ENCODE assay signal across 8 mouse cellular contexts in the genomic region with DNA sequence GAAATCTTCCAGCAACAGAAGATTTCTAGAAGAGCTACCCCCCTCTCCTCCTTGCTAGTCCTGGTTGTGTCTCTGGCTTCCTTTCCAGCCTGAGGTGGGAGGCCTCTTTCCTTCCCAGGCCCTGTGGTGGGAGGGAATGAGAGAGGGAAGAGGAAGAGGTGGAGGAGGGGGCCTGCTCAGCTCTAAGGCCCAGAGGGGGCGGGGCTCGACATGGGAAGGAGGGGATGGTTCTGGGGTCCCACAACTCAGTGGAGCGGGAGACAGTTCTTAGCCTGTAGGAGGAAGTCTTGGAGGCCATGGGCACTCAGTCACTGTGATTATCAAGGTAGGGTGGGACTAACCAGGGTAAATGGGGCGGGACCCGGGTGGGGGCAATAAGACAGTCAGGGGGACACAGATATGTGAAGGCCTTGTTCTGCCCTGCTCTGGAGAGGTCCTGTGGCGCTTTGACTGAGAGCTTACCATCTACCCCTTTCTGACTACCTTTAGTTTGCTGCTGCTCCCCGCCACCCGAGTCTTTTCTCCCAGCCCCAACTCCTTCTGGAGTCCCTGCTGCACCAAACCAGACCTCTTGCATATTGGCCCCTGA. TPM values are rescaled to one million over a fixed set of nuclear protein-coding genes. Genes with fewer than 3 reads are reported as not detected.
A peak's percentile ranks its signal among the peaks of the same experiment; 100 is the strongest.
DNase-seq lines count a peak whose midpoint lies in the region; ATAC-seq and TF ChIP-seq lines count a peak whose summit lies in the region.

No protein-coding gene starts in this region.

- H3K27me3 ChIP-seq in MEL (ENCODE audit: control insufficient read depth in 1 of 2, insufficient read depth in 2 of 2, low read length in 2 of 2) = no peaks in the 10 kb centered on the region
- H3K27me3 ChIP-seq in forebrain, embryonic 15.5 days = no peaks in the 10 kb centered on the region
- H3K27me3 ChIP-seq in limb, embryonic 15.5 days = no peaks in the 10 kb centered on the region
- no peaks in the 10 kb centered on the region for H3K27me3 ChIP-seq in stomach, embryonic 16.5 days (ENCODE audit: control insufficient read depth, insufficient read depth, low read length)

- no peak overlapping the region for H3K4me3 ChIP-seq in MEL (ENCODE audit: control insufficient read depth in 1 of 2, insufficient read depth in 1 of 2, low read depth in 2 of 2, low read length in 2 of 2)
- H3K4me3 ChIP-seq in forebrain, embryonic 15.5 days = no peak overlapping the region
- peak overlapping the region; percentile 62 for H3K4me3 ChIP-seq in limb, embryonic 15.5 days
- H3K4me3 ChIP-seq in stomach, embryonic 16.5 days (replicated peaks; ENCODE audit: low read length) = peak overlapping the region; percentile 58

- 51% methylated on average over 8 of the region's 8 CpGs for whole genome bisulfite sequencing in forebrain, embryonic 15.5 days
- 20% methylated on average over 8 of the region's 8 CpGs for WGBS in limb, embryonic 15.5 days
- WGBS in stomach, embryonic 16.5 days = 37% methylated on average over 8 of the region's 8 CpGs

- no peak overlapping the region for H3K9ac ChIP-seq in MEL (ENCODE audit: control insufficient read depth, low read depth, low read length, poor library complexity, severe bottlenecking)
- no peak overlapping the region for H3K9ac ChIP-seq in forebrain, embryonic 15.5 days (replicated peaks)
- 0 out of 2 replicates have a peak overlapping the region, but pooled peaks have one; percentile 7 for H3K9ac ChIP-seq in limb, embryonic 15.5 days
- H3K9ac ChIP-seq in stomach, embryonic 16.5 days (ENCODE audit: low read length) = peak overlapping the region; percentile 77

- H3K36me3 ChIP-seq in MEL (ENCODE audit: control insufficient read depth in 1 of 2, insufficient read depth in 2 of 2, low read length in 2 of 2) = peaks cover 0 to 13% of the 10 kb centered on the region in 2 experiments; a peak in 2 of 4 replicates
- H3K36me3 ChIP-seq in forebrain, embryonic 15.5 days = no peaks in the 10 kb centered on the region
- H3K36me3 ChIP-seq in limb, embryonic 15.5 days = peaks cover 30% of the 10 kb centered on the region
- H3K36me3 ChIP-seq in stomach, embryonic 16.5 days (ENCODE audit: control insufficient read depth, insufficient read depth, low read length) = no peaks in the 10 kb centered on the region

- peak; percentile 36; the same call in 1 of the 2 replicates for ATAC-seq in forebrain, embryonic 15.5 days (replicated peaks)
- ATAC-seq in limb, embryonic 15.5 days (ENCODE audit: insufficient number of reproducible peaks, low FRiP score, low TSS enrichment, low read depth) = peak; percentile 74
- peak; percentile 45 for ATAC-seq in stomach, embryonic 16.5 days (ENCODE audit: insufficient read depth, low FRiP score)

- no peaks in the 10 kb centered on the region; the same call in 1 of the 2 replicates for H3K79me2 ChIP-seq in MEL (ENCODE audit: control insufficient read depth, insufficient read depth, low read length, poor library complexity)

- no peak for TF ChIP-seq CTCF in MEL (IDR thresholded peaks at IDR 0.05 in 2 of 3, conservative IDR thresholded peaks at IDR 0.05 in 1 of 3; ENCODE audit: control insufficient read depth in 1 of 3, insufficient read depth in 1 of 3, low read depth in 2 of 3, low read length in 3 of 3, poor library complexity in 1 of 3, severe bottlenecking in 1 of 3)

- TF ChIP-seq RAD21 in MEL (IDR thresholded peaks at IDR 0.05; ENCODE audit: low read depth, low read length) = no peak

- H3K27ac ChIP-seq in MEL (ENCODE audit: control insufficient read depth, low read depth, low read length) = no peak overlapping the region
- 0 out of 2 replicates have a peak overlapping the region, but pooled peaks have one; percentile 15 for H3K27ac ChIP-seq in forebrain, embryonic 15.5 days (replicated peaks)
- peak overlapping the region; percentile 94 for H3K27ac ChIP-seq in limb, embryonic 15.5 days
- H3K27ac ChIP-seq in stomach, embryonic 16.5 days (ENCODE audit: low read length) = peak overlapping the region; percentile 94

- H3K4me2 ChIP-seq in forebrain, embryonic 15.5 days (replicated peaks) = no peak overlapping the region
- peak overlapping the region; percentile 80 for H3K4me2 ChIP-seq in limb, embryonic 15.5 days
- peak overlapping the region; percentile 77 for H3K4me2 ChIP-seq in stomach, embryonic 16.5 days (ENCODE audit: low read depth, low read length)

- no peaks in the 10 kb centered on the region for H3K9me3 ChIP-seq in MEL (replicated peaks; ENCODE audit: insufficient read depth, low read length)
- no peaks in the 10 kb centered on the region for H3K9me3 ChIP-seq in forebrain, embryonic 15.5 days
- H3K9me3 ChIP-seq in limb, embryonic 15.5 days = no peaks in the 10 kb centered on the region
- no peaks in the 10 kb centered on the region for H3K9me3 ChIP-seq in stomach, embryonic 16.5 days (replicated peaks; ENCODE audit: control insufficient read depth, low read length)

- no peak for TF ChIP-seq POLR2A in MEL (IDR thresholded peaks at IDR 0.05; ENCODE audit: control insufficient read depth in 1 of 2, insufficient read depth in 1 of 2, low read depth in 1 of 2, low read length in 2 of 2, poor library complexity in 1 of 2)

- intact Hi-C loops in gastrocnemius, postnatal 14 days (cut with DNase I; ENCODE audit: low total_unique reads) = no loop called here

- H3K4me1 ChIP-seq in MEL (ENCODE audit: control insufficient read depth in 1 of 2, insufficient read depth in 2 of 2, low read length in 2 of 2) = peaks cover 6 to 15% of the 10 kb centered on the region in 2 experiments
- peaks cover 32% of the 10 kb centered on the region for H3K4me1 ChIP-seq in forebrain, embryonic 15.5 days
- peaks cover 39% of the 10 kb centered on the region for H3K4me1 ChIP-seq in limb, embryonic 15.5 days
- peaks cover 29% of the 10 kb centered on the region for H3K4me1 ChIP-seq in stomach, embryonic 16.5 days (ENCODE audit: control insufficient read depth, insufficient read depth, low read length)

- TF ChIP-seq EP300 in MEL (IDR thresholded peaks at IDR 0.05; ENCODE audit: low read depth in 1 of 2, low read length in 2 of 2) = no peak

- peak; percentile 68 for DNase-seq in gastrocnemius, postnatal 14 days
- DNase-seq in gastrocnemius, adult 8-10 months (ENCODE audit: low spot score in 2 of 2) = no peak
- no peak for DNase-seq in MEL (ENCODE audit: low read depth, low spot score)
- no peak for DNase-seq in thymus, postnatal 25 days
- DNase-seq in adrenal gland, postnatal 14 days = no peak

RNA-seq across cellular contexts. Expression of gene Sigmar1, which starts 6.2 kb away (rescaled TPM):
- 10 to 100 TPM; 12.0 to 15.6 TPM for total RNA-seq in gastrocnemius, postnatal 14 days (2021)
- 1 to 10 TPM; 5.9 to 8.9 (median 6.7) TPM for total RNA-seq in gastrocnemius, adult 8-10 months (2022)
- 59.4 and 80.1 TPM in 2 replicates for total RNA-seq in MEL (2012; rRNA removed)
- 100 to 1,000 TPM; 112 to 190 TPM for polyA plus RNA-seq in MEL (2012; ENCODE audit: insufficient read depth in 1 of 2, insufficient read length in 2 of 2, low read depth in 1 of 2, low replicate concordance in 2 of 2, missing spikeins in 1 of 2)
- polyA plus RNA-seq in forebrain, embryonic 15.5 days (2015; fragmentation: Nextera tagmentation; extraction: Ambion mirVana) = 46.3 and 46.5 TPM in 2 replicates
- polyA plus RNA-seq in limb, embryonic 15.5 days (2015; fragmentation: Nextera tagmentation; extraction: Ambion mirVana) = 76.1 and 88.5 TPM in 2 replicates
- polyA plus RNA-seq in stomach, embryonic 16.5 days (2015; fragmentation: Nextera tagmentation; extraction: Ambion mirVana) = 76.9 and 88.4 TPM in 2 replicates
- 67.1 and 76.7 TPM in 2 replicates for total RNA-seq in adrenal gland, postnatal 14 days (2021)

RNA-seq across cellular contexts. Expression of gene Galt, which starts 7.2 kb away (rescaled TPM):
- total RNA-seq in gastrocnemius, postnatal 14 days (2021) = 10 to 100 TPM; 26.5 to 27.0 TPM
- total RNA-seq in gastrocnemius, adult 8-10 months (2022) = 10 to 100 TPM; 26.3 to 29.3 (median 27.4) TPM
- total RNA-seq in MEL (2012; rRNA removed) = 22.7 and 26.5 TPM in 2 replicates
- 10 to 100 TPM in 1 of 2 experiments, not detected in 1; 31.9 TPM for polyA plus RNA-seq in MEL (2012; ENCODE audit: insufficient read depth in 1 of 2, insufficient read length in 2 of 2, low read depth in 1 of 2, low replicate concordance in 2 of 2, missing spikeins in 1 of 2)
- polyA plus RNA-seq in forebrain, embryonic 15.5 days (2015; fragmentation: Nextera tagmentation; extraction: Ambion mirVana) = 22.7 and 23.5 TPM in 2 replicates
- 38.7 and 44.8 TPM in 2 replicates for polyA plus RNA-seq in limb, embryonic 15.5 days (2015; fragmentation: Nextera tagmentation; extraction: Ambion mirVana)
- polyA plus RNA-seq in stomach, embryonic 16.5 days (2015; fragmentation: Nextera tagmentation; extraction: Ambion mirVana) = 43.8 and 44.7 TPM in 2 replicates
- 36.1 and 42.3 TPM in 2 replicates for total RNA-seq in adrenal gland, postnatal 14 days (2021)

RNA-seq across cellular contexts. Expression of gene Ccl27a, which starts 11.9 kb away (rescaled TPM):
- total RNA-seq in gastrocnemius, postnatal 14 days (2021) = 10 to 100 TPM; 27.3 to 31.4 TPM
- total RNA-seq in gastrocnemius, adult 8-10 months (2022) = 10 to 100 TPM; 15.0 to 21.0 (median 18.9) TPM
- 4.9 and 6.4 TPM in 2 replicates for total RNA-seq in MEL (2012; rRNA removed)
- polyA plus RNA-seq in MEL (2012; ENCODE audit: insufficient read depth in 1 of 2, insufficient read length in 2 of 2, low read depth in 1 of 2, low replicate concordance in 2 of 2, missing spikeins in 1 of 2) = 10 to 100 TPM in 1 of 2 experiments, not detected in 1; 12.1 TPM
- polyA plus RNA-seq in forebrain, embryonic 15.5 days (2015; fragmentation: Nextera tagmentation; extraction: Ambion mirVana) = 213 and 219 TPM in 2 replicates
- 35.4 and 42.1 TPM in 2 replicates for polyA plus RNA-seq in limb, embryonic 15.5 days (2015; fragmentation: Nextera tagmentation; extraction: Ambion mirVana)
- 29.9 and 33.6 TPM in 2 replicates for polyA plus RNA-seq in stomach, embryonic 16.5 days (2015; fragmentation: Nextera tagmentation; extraction: Ambion mirVana)
- 29.7 and 34.9 TPM in 2 replicates for total RNA-seq in adrenal gland, postnatal 14 days (2021)

RNA-seq across cellular contexts. Expression of gene Arid3c, which starts 31.3 kb away (rescaled TPM):
- total RNA-seq in gastrocnemius, postnatal 14 days (2021) = not detected
- not detected for total RNA-seq in gastrocnemius, adult 8-10 months (2022)
- total RNA-seq in MEL (2012; rRNA removed) = not detected in 2 replicates
- under 1 TPM in 1 of 2 experiments, not detected in 1; 0.13 TPM for polyA plus RNA-seq in MEL (2012; ENCODE audit: insufficient read depth in 1 of 2, insufficient read length in 2 of 2, low read depth in 1 of 2, low replicate concordance in 2 of 2, missing spikeins in 1 of 2)
- 0.13 and 0.18 TPM in 2 replicates for polyA plus RNA-seq in forebrain, embryonic 15.5 days (2015; fragmentation: Nextera tagmentation; extraction: Ambion mirVana)
- polyA plus RNA-seq in limb, embryonic 15.5 days (2015; fragmentation: Nextera tagmentation; extraction: Ambion mirVana) = not detected in 2 replicates
- not detected in 2 replicates for polyA plus RNA-seq in stomach, embryonic 16.5 days (2015; fragmentation: Nextera tagmentation; extraction: Ambion mirVana)
- not detected in 2 replicates for total RNA-seq in adrenal gland, postnatal 14 days (2021)

RNA-seq across cellular contexts. Expression of gene Dctn3, which starts 39.2 kb away (rescaled TPM):
- 10 to 100 TPM; 39.6 to 44.8 TPM for total RNA-seq in gastrocnemius, postnatal 14 days (2021)
- total RNA-seq in gastrocnemius, adult 8-10 months (2022) = 10 to 100 TPM; 39.1 to 50.9 (median 40.7) TPM
- total RNA-seq in MEL (2012; rRNA removed) = 51.8 and 57.7 TPM in 2 replicates
- 10 to 100 TPM in 1 of 2 experiments, not detected in 1; 64.6 TPM for polyA plus RNA-seq in MEL (2012; ENCODE audit: insufficient read depth in 1 of 2, insufficient read length in 2 of 2, low read depth in 1 of 2, low replicate concordance in 2 of 2, missing spikeins in 1 of 2)
- 304 and 307 TPM in 2 replicates for polyA plus RNA-seq in forebrain, embryonic 15.5 days (2015; fragmentation: Nextera tagmentation; extraction: Ambion mirVana)
- 113 and 123 TPM in 2 replicates for polyA plus RNA-seq in limb, embryonic 15.5 days (2015; fragmentation: Nextera tagmentation; extraction: Ambion mirVana)
- 132 TPM in 2 replicates for polyA plus RNA-seq in stomach, embryonic 16.5 days (2015; fragmentation: Nextera tagmentation; extraction: Ambion mirVana)
- total RNA-seq in adrenal gland, postnatal 14 days (2021) = 106 and 110 TPM in 2 replicates

Comparison
In these comparisons a context has a peak if more than half of its experiments do, and no peak if none do; other contexts are left out.
1. H3K4me3 ChIP-seq: peak in limb, embryonic 15.5 days (single experiment) and stomach, embryonic 16.5 days (single experiment); none in MEL (0 of 2) and forebrain, embryonic 15.5 days (single experiment).
2. H3K9ac ChIP-seq: peak in limb, embryonic 15.5 days (single experiment) and stomach, embryonic 16.5 days (single experiment); none in MEL (single experiment) and forebrain, embryonic 15.5 days (single experiment).
3. Peak in every context shown above with its lines, with median percentiles within 50 percentile points of each other: ATAC-seq.